Mouse (Mus musculus) frontal cortex, adult 2 months (tissue): ENCODE results near the gene Iqsec3. TPM values are rescaled to one million over a fixed set of nuclear protein-coding genes. Genes with fewer than 3 reads are reported as not detected.

Experiments used
- DNase-seq, 2 experiments: peaks; one replicate each; pipeline ENCODE4 v3.0.0; 2022; ENCODE audit warnings: low spot score in 1 of 2; ENCODE audit errors: extremely low spot score in 1 of 2
- polyA plus RNA-seq: library from polyadenylated mRNA; depleted of rRNA; stranded (reverse); fragments of >200 nt; gene quantifications from 2 replicates; pipeline ENCODE4 v1.2.3, GENCODE M21; 2012; rRNA removed

Iqsec3 gene
- polyA plus RNA-seq = 105 and 107 TPM in 2 replicates

DNA sequence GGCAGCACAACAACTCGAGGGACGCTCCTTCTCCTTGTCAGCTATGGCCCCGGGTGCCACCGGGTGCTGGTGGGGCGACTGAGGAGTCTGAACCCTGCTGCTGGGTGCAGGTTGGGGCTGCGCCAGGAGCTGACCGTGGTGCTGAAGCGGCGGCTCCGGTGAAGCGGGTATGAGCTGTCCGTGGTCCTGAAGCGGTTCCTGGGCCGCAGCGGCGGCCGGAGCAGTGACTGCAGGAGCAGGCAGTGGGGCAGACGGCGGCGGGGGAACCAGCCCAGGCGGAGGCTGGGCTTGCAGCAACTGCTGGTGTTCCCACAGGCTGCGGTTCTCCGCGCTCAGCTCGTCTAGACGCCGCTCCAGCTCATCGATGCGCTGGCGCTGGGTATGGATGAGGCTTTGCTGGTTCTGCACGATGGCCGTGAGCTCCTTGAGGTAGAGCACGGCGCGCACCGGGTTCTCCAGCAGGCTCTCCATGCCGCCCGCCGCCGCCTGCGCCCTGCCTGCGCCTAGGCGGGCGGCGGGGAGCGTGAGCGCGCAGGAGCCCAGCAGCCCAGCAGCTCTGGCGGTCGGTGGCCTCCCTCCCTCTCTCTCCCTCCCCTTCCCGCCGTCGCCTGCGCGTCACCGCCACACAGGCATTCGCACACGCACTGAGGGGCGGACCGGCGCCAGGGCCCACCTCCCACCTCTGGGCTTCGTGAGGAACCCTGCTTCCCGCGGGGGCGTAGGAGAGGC lies at the start of gene Iqsec3:
Gene Iqsec3 (minus strand): TSS at position 586 of the 729 bp plus-strand sequence.
- peak; percentile 56 to 83 for DNase-seq

DNA sequence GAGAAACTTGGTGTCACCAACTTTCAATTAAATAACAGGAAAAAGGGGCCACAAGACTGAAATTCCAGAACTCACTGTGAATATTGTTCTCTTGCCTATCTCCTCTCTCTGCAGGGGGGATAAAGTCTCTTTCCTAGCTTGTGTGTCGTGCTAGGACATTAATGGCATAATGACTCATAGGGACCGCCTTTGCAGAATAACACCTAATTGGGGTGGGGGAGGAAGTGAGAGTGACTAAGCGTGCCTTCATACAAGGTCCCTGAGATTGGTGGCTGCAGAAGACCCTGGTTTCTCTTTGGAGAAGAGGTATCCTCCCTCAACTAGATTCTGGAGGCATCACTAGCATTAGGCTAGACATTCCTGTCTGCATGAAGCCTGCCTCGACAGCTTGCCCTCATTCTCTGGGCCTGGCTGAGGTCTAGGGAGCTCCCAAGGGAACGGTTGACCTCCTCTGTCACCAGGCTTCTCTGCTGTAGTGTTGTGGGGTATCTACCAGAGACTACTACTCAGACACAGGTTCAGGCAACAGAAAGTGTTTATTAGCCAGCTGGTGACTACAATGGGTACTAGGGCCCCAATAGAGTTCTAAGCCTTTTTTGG lies 48.7 kb upstream of the Iqsec3 start:
- DNase-seq = no peak

- DNase-seq = peak in 1 of 2 experiments; percentile 33
These were observed 47.6 kb upstream of the Iqsec3 start for GRCm38 (mm10) chr6:121521030-121521429.

DNA sequence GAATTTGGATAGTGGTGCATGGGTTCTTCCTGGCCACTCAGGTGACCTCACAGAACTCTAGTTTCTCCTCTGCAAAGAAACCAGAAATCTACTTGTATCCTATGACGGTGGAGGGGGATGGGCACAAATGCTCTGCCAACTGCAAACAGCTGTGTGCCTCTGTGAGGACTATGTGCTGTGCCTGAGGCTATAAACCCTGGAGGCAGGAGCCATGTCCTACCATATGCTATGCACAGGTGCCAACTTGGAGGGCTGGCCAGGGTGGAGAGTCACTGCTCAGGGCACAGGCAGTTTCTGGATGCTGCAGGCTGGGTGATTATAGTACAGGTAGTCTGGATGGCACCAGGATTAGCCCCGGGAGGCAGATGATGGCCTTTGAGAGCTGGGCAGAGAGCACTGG lies 46.4 kb upstream of the Iqsec3 start:
- no peak for DNase-seq

DNA sequence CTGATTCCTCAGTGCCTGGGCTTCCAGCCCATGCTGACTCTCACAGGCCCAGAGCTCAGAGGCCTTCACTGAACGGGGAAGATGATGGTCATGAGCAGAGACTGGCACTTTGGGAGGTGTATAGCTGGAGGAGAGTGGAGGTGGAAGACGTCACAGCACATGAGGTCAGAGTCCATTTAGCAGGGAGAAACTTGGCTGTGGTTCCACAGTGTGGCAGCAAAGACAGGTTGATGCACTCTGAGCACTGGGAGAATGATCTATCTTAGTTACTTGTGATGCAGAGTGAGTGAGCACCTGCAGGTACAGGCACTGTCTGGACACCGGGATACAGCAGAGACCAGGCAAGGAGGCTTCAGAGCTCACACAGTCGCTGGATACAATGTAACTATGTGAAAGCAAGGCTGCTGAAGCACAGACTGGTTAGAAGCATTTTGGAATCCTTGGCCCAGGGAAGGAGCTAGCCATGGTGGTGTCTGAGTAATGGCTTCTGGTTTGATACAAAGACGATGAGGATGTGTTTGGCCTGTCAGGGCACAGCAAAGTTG lies 45.9 kb upstream of the Iqsec3 start:
- DNase-seq = no peak

DNA sequence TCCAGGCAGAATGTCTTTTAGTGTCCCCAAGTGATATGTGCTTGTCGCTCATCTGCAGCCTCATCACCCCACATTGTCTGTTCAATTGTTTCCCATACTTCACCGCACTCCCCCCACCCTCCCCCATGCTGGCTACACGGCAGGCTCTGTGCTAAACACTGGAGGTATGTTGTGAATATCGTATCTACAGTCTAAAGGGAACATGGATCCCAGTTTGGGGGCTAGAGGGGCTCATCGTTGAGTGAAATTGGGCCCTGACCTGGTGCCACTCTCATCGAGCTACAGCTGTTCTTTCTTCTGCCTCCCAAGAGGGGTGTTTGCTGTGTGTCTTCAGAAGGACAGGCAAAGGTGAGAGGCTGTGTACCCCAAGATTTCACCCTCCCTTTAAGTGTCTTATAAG lies 44.2 kb upstream of the Iqsec3 start:
- DNase-seq = no peak

- no peak for DNase-seq
These were observed 36.9 kb upstream of the Iqsec3 start for GRCm38 (mm10) chr6:121510381-121510780.

- no peak for DNase-seq
These were observed 36.4 kb upstream of the Iqsec3 start for GRCm38 (mm10) chr6:121509871-121510270.

- no peak for DNase-seq
These were observed 34.8 kb upstream of the Iqsec3 start for GRCm38 (mm10) chr6:121508266-121508665.

DNA sequence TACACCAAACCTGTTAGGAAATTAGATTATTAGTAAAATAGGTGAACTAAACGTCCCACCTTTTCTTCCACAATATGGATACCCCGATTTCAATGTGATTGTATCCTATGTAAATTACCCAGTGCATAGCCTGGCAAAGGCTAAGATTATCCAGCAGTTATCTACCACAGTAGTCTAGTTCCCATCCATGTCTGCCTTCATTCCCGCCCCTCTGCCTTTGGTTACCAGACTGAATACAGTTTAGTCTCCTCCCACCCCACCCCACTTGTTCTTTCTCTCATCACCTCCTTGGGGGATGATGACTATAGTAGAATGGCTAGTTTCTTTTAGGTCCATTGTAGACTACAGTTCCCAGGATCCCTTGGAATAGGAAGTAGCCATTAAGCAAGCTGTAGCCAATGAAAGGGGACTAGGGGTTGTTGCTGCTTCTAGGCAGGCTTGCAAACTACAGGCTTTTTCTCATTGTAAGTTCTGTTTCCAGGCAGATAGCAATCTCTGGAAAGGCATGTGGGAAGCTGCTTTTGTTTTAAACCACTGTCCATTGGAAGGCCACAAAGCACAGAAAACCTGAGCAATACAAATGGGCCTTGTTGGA lies 27.7 kb upstream of the Iqsec3 start:
- DNase-seq = no peak

- no peak for DNase-seq
These were observed 26.4 kb upstream of the Iqsec3 start for GRCm38 (mm10) chr6:121499856-121500255.

DNA sequence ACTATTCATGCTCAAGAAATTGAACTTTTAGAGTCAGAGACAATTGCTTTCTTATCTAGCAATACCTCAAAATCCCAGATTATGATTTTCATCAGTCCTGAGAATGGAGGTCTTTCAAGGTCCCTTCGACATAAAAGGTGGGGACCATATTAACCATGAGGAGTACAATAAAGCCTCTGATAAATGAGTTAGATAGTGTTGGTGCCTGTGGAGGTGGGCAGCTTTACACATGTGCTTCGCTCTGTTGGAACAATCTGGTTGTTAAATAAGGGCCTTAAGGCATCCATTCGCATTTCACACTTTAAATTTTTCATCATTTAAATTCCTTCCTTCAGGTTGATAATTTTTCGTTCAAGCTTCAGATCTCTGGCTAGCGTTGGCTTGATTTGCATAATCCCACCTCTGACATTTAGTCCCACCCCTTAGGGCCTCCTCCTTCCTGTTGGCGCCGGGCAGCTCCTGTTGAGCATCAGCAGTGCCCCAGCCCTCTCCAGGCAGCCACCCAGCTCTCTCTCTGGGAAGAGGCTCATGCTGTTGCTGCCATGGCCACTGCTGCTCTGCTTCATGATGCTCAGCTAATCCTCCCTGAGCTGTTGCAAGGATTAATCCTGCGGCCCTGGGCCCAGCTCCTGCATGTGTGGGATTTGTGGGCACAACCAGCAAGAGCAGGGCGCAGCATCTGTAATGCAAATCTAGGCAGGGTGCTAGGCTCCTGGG lies 25.5 kb upstream of the Iqsec3 start:
- DNase-seq = no peak

DNA sequence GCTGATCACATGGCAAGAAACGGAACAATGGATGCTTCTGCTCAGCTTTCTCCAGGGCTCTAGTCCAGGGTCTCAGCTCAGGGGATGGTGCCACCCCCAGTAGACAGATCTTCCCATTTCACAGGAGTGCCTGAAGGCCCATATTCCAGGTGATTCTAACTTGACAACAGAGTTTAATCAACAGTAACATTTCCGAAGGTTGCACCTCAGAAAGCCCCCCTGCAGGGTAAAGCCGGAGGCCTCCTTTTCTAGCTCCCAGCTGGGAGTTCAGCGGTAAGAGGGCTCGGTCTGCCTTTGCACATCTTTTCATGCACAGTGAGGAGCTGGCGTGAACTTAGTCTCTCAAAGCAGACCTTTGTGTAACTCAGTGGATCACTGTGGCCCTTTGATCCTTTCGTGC lies 22.1 kb upstream of the Iqsec3 start:
- DNase-seq = no peak

- no peak for DNase-seq
These were observed 21.5 kb upstream of the Iqsec3 start for GRCm38 (mm10) chr6:121495026-121495425.

- no peak for DNase-seq
These were observed 20.8 kb upstream of the Iqsec3 start for GRCm38 (mm10) chr6:121494319-121494718.

DNA sequence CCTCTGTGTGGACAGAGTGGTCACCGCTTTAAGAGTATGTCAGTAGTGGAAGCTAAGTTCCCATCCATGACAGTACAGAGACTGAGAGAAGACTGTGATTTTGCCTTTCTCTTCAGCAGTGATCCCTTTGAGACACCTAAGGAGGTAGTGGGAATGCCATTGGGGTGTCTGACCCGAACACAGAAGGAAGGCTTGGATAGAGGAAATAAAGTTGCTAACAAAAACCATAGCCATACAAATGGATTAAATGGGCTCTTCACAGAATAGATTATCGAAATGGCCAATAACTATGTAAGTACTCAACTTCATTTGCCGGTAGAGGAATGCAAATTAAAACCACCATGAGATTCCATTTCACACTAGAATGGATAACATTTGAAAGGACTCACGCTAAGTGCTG lies 17.9 kb upstream of the Iqsec3 start:
- DNase-seq = no peak

DNA sequence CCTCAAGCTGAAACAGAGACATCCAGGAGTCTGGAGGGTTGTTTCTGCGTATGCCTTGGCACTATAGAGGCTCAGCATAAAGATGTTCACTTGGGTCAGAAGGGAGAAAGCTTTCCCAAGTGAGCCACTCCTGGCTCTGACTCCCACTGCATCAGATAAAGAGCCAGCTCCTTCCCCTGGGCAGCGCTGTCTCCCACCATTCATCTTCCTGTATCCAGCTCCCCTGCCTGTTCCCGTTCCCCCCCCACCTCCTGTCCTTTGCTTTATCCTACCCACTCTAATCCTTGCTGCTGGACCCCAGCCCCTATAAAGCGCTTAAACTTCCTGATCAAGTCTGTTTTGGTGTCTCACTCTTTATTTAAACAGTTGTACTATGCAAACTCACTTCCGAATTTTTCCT lies 1.2 kb downstream of the Iqsec3 start:
- DNase-seq = no peak

DNA sequence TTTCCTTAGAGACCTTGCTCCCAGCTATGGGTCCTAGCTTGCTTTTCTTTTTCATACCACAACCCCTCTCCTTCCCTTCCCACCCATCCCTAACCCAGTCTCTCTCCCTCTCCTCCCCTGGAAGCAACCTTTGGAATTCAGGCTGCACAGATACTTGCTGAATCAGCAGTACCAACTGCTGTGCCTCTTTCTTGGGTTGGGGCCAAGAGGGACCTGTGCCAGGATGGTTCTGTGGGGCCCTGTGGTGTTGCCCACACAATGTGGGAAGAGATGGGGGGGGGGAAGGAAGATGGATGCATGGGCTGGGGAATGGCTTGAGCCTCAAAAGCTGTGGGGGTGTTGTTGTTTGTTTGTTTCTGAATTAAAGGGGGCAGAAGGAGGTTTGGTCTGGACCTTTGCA lies 5.2 kb downstream of the Iqsec3 start:
- peak in 1 of 2 experiments; percentile 63 for DNase-seq

DNA sequence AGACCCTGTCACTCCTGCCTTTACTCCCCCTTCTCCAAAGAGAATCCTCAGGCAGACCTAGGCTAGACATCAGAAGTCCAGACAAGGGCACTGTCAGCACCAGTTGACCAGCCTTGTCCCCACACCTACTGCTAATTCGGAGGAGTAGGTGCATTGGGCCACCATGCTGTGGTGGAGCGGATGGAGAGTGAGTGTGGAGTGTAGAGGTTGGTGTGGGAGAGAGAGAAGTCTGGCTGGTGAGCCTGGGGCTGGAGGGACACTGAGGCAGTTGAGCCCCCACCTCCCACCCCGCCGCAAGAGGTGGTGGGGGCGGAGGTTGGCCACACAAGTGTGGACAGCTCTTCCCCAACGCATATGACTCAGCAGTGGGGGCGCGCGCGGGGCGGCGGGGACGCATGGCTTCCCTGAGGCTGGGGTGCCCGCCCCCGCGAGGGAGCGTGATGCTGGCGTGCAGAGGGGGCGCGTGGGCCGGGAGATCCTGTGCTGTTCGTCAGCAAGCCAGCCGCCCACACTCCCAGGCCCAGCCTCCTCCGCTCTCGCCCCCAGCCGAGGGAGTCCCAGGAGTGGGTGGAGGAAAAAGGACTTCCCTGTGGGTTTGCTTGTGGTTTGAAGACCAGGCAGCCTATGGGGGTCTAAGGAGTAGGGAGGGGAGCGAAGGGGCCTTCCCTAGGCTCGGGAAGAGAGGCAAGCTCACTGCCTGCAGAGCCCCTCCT lies 10.7 kb downstream of the Iqsec3 start:
- peak in 1 of 2 experiments; percentile 49 for DNase-seq

DNA sequence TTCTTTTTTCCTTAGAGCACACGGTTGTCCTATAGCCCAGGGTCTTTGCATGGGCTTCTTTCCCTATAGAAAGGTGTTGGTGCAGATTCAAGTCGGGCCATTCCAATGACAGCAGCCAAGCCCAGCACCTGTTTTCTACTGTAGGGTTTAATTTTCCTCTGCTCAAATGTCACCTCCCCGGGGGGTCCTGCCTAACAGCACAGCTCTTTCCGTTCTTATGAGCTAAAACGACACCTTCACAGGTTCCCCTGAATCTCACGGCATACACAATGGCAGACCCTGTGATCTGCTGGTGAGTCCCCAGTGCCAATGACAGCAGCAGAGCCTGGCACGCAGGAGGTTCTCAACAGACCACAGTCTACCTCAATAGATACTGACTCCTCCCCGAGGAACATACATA lies 16.1 kb downstream of the Iqsec3 start:
- no peak for DNase-seq
